Comparison of ENCODE assay signal across 39 mouse cellular contexts in genomic region chr9:46227064-46227614, GRCm38 (mm10). TPM values are rescaled to one million over a fixed set of nuclear protein-coding genes. Genes with fewer than 3 reads are reported as not detected.
"Had no signal": no experiment of that assay in that cellular context is flagged by ENCODE, and none has a peak within 500 bp of the region (broad histone marks: within the 10 kb centered on the region; RNA-seq: fewer than 3 reads in every experiment).

No protein-coding gene starts in this region.

- DNase-seq: forebrain, postnatal 0 days; gastrocnemius, postnatal 14 days; gastrocnemius, postnatal 36 days; heart, adult 18-20 months; heart, postnatal 10 days; heart, postnatal 4 days; kidney, adult 11 months; kidney, adult 2 months; kidney, adult 9 months; kidney, postnatal 14 days; kidney, postnatal 36 days; layer of hippocampus, adult 9-11 months; layer of hippocampus, postnatal 36 days had no signal

- H3K4me3 ChIP-seq: heart, embryonic 10.5 days; heart, embryonic 12.5 days; hindbrain, embryonic 10.5 days; hindbrain, embryonic 12.5 days; kidney, embryonic 15.5 days; limb, embryonic 10.5 days; limb, embryonic 12.5 days had no signal

- H3K4me2 ChIP-seq: heart, embryonic 12.5 days; hindbrain, embryonic 12.5 days; hindbrain, embryonic 14.5 days; kidney, embryonic 15.5 days; limb, embryonic 12.5 days; liver, embryonic 11.5 days had no signal

- H3K9ac ChIP-seq: forebrain, postnatal 0 days; heart, embryonic 12.5 days; hindbrain, embryonic 12.5 days; hindbrain, embryonic 14.5 days; kidney, embryonic 15.5 days; limb, embryonic 12.5 days had no signal

- ATAC-seq: forebrain, postnatal 0 days; hindbrain, embryonic 16.5 days; inflammation-experienced regulatory T-cells, adult 6 months had no signal

- H3K9me3 ChIP-seq: heart, embryonic 10.5 days; heart, embryonic 12.5 days; hindbrain, embryonic 10.5 days; hindbrain, embryonic 12.5 days; kidney, embryonic 15.5 days; limb, embryonic 10.5 days; limb, embryonic 12.5 days had no signal

- H3K27me3 ChIP-seq: hindbrain, embryonic 12.5 days had no signal

- H3K27ac ChIP-seq: heart, embryonic 10.5 days; hindbrain, embryonic 10.5 days; hindbrain, embryonic 12.5 days; hindbrain, embryonic 14.5 days; kidney, embryonic 15.5 days; kidney, postnatal 0 days; limb, embryonic 10.5 days; limb, embryonic 12.5 days had no signal

RNA-seq across cellular contexts. Expression of gene Apoa1, which starts 1.2 kb away (rescaled TPM):
- total RNA-seq: gastrocnemius, postnatal 14 days; granulocyte monocyte progenitor cell, adult 5-6 weeks; heart, adult 18-20 months; heart, adult 8-10 months; heart, postnatal 25 days; layer of hippocampus, postnatal 36 days; left cerebral cortex, adult 18-20 months had no signal
- polyA plus RNA-seq: inflammation-experienced regulatory T-cells, adult 6 months had no signal

RNA-seq across cellular contexts. Expression of gene Apoc3, which starts 8.3 kb away (rescaled TPM):
- total RNA-seq: forebrain, postnatal 0 days; gastrocnemius, postnatal 14 days; granulocyte monocyte progenitor cell, adult 5-6 weeks; heart, adult 8-10 months; heart, postnatal 10 days; heart, postnatal 25 days; heart, postnatal 4 days; layer of hippocampus, postnatal 14 days had no signal
- polyA plus RNA-seq: heart, embryonic 10.5 days; heart, embryonic 12.5 days; heart, embryonic 14.5 days; hindbrain, embryonic 10.5 days; hindbrain, embryonic 12.5 days; hindbrain, embryonic 14.5 days; hindbrain, embryonic 16.5 days; inflammation-experienced regulatory T-cells, adult 6 months; limb, embryonic 10.5 days; limb, embryonic 12.5 days; limb, embryonic 14.5 days had no signal

RNA-seq across cellular contexts. Expression of gene Apoa4, which starts 13.4 kb away (rescaled TPM):
- total RNA-seq: forebrain, postnatal 0 days; gastrocnemius, adult 18-20 months; gastrocnemius, adult 8-10 months; gastrocnemius, postnatal 14 days; gastrocnemius, postnatal 36 days; granulocyte monocyte progenitor cell, adult 5-6 weeks; heart, adult 18-20 months; heart, adult 8-10 months; heart, postnatal 10 days; heart, postnatal 25 days; heart, postnatal 4 days; layer of hippocampus, adult 18-20 months; layer of hippocampus, adult 8-10 months; layer of hippocampus, postnatal 14 days; layer of hippocampus, postnatal 36 days; left cerebral cortex, adult 18-20 months; left cerebral cortex, postnatal 14 days; left cerebral cortex, postnatal 36 days had no signal
- polyA plus RNA-seq: forebrain, postnatal 0 days; heart, embryonic 14.5 days; hindbrain, embryonic 10.5 days; hindbrain, embryonic 12.5 days; hindbrain, embryonic 14.5 days; hindbrain, embryonic 16.5 days; inflammation-experienced regulatory T-cells, adult 6 months; kidney, embryonic 15.5 days; limb, embryonic 10.5 days; limb, embryonic 12.5 days; liver, embryonic 11.5 days had no signal

RNA-seq across cellular contexts. Expression of gene Apoa5, which starts 41.3 kb away (rescaled TPM):
- total RNA-seq: forebrain, postnatal 0 days; gastrocnemius, postnatal 14 days; granulocyte monocyte progenitor cell, adult 5-6 weeks; heart, adult 18-20 months; heart, adult 8-10 months; heart, postnatal 10 days; heart, postnatal 25 days; heart, postnatal 4 days; layer of hippocampus, adult 18-20 months; layer of hippocampus, adult 8-10 months; layer of hippocampus, postnatal 14 days; layer of hippocampus, postnatal 36 days; left cerebral cortex, adult 18-20 months; left cerebral cortex, postnatal 14 days; left cerebral cortex, postnatal 36 days had no signal
- polyA plus RNA-seq: forebrain, postnatal 0 days; heart, embryonic 12.5 days; heart, embryonic 14.5 days; heart, embryonic 16.5 days; hindbrain, embryonic 14.5 days; hindbrain, embryonic 16.5 days; inflammation-experienced regulatory T-cells, adult 6 months; kidney, adult 2 months; kidney, embryonic 15.5 days; limb, embryonic 14.5 days had no signal
